Mouse (Mus musculus) yolk sac, embryonic 10.5 days (tissue): Measurements from ENCODE around the gene Alkbh8.
A peak's percentile ranks its signal among the peaks of the same experiment; 100 is the strongest.
"Not testable (repeated sequence)": the region's sequence is repeated elsewhere in the genome, so short reads cannot be mapped to it uniquely, and the experiment has no call there.

Experiments
- DNase-seq: peaks from one replicate; pipeline ENCODE4 v3.0.0-alpha.2; 2017; ENCODE audit warnings: low spot score

Gene Alkbh8

GRCm38 (mm10) chr9:3334962-3335767, at the start of gene Alkbh8:
Alkbh8 (plus strand) TSS chr9:3335140.
- DNase-seq: peak; percentile 87

GRCm38 (mm10) chr9:3309292-3309836, 25.6 kb upstream of the Alkbh8 start:
- no peak for DNase-seq

GRCm38 (mm10) chr9:3310016-3310415, 24.9 kb upstream of the Alkbh8 start:
- DNase-seq: no peak

- DNase-seq: not testable (repeated sequence)
These were observed 7.4 kb upstream of the Alkbh8 start for GRCm38 (mm10) chr9:3327342-3328053.

GRCm38 (mm10) chr9:3328054-3328595, 6.8 kb upstream of the Alkbh8 start:
- DNase-seq: no peak

- DNase-seq: no peak
These were observed 4.6 kb upstream of the Alkbh8 start for GRCm38 (mm10) chr9:3330319-3330718.

GRCm38 (mm10) chr9:3330737-3331384, 4.1 kb upstream of the Alkbh8 start:
- no peak for DNase-seq

- DNase-seq: no peak
These were observed 1.7 kb downstream of the Alkbh8 start for GRCm38 (mm10) chr9:3336661-3337060.

- no peak for DNase-seq
These were observed 10.2 kb downstream of the Alkbh8 start for GRCm38 (mm10) chr9:3345136-3345535.

- DNase-seq: no peak
These were observed 11.0 kb downstream of the Alkbh8 start for GRCm38 (mm10) chr9:3345967-3346366.

- no peak for DNase-seq
These were observed 15.1 kb downstream of the Alkbh8 start for GRCm38 (mm10) chr9:3350056-3350455.

GRCm38 (mm10) chr9:3376323-3376722, 41.4 kb downstream of the Alkbh8 start:
- not testable (repeated sequence) for DNase-seq

- DNase-seq: peak; percentile 87
These were observed 68.6 kb downstream of the Alkbh8 start, which contains the start of gene Cwf19l2 for GRCm38 (mm10) chr9:3403251-3404208. Cwf19l2 (plus strand) TSS chr9:3403592.

- DNase-seq: peak; percentile 16
These were observed 69.4 kb downstream of the Alkbh8 start for GRCm38 (mm10) chr9:3404372-3404771.

- not testable (repeated sequence) for DNase-seq
These were observed 104.8 kb downstream of the Alkbh8 start for GRCm38 (mm10) chr9:3439555-3440300.
